Mouse (Mus musculus) testis, postnatal 10 days (tissue): Measurements from ENCODE around the gene Syt14.

ENCODE experiments used
- DNase-seq: peaks from one replicate; pipeline ENCODE4 v3.0.0; 2021; ENCODE audit warnings: low spot score

Syt14 gene

DNA sequence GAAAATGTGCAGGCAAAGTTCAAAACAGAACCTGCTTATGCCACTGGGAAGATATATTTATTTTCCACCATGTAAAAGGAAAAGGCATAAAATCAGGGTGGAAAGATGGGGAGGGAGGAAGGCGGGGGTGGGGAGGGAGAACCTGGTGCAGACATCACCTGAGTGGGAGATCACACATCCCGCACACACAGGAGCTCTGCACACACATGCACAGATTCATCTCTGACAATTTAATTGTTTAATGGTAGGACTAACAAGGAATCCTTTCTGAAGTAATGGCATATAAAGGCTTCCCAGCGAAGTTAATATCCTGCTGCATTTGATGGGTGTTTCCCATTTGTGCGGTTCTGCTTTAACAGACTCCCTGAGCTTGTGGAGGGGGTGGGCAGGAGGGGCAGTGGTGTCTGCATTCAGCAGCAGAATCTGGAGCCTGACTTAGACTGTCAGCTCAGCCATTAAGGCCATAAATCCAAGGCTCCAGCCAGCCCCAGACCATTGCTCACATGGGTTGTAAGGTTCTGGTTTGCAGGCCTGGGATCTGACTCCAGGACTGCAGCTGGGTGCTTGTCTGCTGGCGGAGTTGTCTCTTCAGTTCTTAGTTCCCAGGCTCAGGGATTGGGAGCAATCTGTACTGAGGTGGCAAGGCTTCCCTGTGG, 174.1 kb downstream of the Syt14 start:
- no peak for DNase-seq

DNA sequence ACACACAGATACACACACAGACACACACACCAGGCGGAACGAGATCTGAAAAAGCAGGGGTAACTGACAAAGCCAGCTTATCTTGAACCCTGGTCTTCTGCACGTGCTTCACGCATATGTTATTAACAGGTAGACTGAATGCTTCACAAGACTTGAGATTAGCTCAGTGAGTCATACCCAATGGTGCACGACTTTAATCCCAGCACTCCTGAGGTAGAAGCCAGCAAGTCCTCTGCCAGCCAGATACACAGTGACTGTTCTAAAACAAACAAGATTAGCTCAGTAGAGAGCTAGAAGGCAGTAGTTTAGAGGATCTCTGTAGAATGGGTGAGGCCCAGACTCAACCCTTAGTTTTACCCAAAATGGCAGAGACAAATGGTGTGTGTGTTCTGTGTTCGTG, 175.3 kb downstream of the Syt14 start:
- no peak for DNase-seq

GRCm38 (mm10) chr1:192857582-192857981, 178.0 kb downstream of the Syt14 start:
- no peak for DNase-seq

DNA sequence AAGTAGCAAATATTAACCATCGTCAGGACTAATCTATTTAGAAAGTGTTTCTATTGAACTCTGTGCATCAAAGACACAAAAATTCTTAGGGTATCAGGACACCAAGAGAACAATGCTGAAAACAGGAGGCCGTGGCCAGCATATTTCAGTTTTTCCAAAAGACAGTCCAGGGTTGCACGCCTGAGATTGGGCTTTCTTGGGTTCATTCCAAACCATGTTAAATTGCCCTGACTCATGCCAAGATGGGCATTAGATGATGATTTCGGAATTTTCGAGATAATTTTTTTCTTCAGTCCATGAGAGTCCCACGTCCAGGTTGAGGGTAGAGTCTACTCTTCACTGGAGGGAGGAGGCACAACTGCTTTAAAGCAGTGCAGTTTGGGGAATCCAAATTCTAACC, 178.6 kb downstream of the Syt14 start:
- DNase-seq, result no peak

DNA sequence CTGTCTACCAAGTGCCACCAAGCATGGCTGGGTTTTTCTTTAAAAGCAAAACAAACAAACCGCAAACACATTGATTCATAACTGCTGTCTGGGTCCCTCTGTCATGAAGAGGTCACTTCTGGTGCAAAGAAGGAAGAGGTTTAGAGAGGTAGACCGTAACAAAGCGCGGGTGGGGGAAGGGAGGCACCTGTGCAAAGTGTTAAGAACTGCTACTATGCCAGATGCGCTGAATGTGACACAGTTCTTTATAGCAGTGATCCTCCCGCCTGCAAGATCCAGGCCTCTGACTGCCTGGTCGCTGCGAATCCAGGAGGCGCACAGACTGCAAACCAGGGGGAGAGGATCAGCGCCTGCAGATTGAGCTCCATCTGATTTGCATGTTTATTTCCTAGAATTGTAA, 179.2 kb downstream of the Syt14 start:
- peak; percentile 49 for DNase-seq

GRCm38 (mm10) chr1:192855474-192856230, 179.9 kb downstream of the Syt14 start, which contains the start of gene Sertad4:
TSS of gene Sertad4 (minus strand) at chr1:192855756.
- peak; percentile 75 for DNase-seq

- DNase-seq, result peak; percentile 71
Observed at GRCm38 (mm10) chr1:192854819-192855271, 180.7 kb downstream of the Syt14 start.

DNA sequence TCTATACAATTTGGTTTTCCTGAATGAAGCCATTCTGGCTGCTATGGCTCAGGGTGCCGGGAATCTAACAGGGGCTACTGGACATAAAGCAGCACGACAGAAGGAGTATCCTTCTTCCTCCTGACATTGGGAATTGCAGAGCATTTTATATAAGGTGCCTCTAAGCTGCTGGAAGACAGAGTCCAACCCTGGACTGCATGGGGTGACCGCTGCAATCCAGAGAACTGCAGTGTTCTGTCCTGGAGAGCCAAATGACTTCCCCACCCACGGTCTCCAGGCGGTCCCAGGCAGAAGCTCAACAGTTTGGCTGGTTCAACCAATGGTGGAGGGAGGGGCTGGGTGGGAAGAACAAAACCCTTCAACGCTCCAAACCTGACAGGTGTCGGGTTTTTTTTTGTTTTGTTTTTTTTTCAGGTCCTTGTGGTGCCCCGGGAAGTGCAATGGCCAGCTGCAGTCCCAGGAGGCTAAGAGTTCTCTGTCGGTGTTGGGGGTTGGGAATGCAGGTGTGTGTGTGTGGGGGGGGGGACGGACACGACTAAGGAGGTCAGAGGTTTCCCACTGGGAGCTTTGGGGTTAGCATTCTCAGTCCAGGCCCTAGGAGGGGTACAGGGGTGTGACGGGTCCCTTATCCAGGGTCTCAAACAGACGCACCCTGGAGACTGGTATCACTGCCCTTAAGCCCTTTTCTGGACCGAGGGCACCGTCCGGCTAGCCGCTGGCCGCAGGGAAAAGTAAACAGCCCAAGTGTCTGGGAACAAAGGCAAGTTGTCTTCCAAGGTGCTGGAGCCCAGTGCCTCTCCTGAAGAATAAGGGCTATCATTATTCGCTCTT, 181.4 kb downstream of the Syt14 start:
- no peak for DNase-seq

DNA sequence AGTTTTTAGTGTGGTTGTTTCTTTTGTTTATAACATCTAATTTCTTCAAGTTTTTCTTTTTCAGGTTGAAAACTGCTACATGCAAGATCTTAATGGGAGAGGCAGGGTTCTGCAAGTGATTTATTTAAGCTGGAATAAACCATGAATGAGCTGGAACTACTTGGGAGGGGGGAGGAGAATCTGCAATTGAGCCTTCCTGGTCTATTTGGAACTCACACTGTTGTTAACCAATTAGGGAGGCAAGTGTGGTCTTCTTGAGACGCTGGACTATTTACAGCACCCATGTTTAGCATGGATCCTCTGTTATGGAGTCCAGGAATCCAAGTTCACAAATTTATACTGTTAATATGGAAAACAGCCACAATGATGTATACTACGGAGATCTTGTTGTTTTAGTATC, 182.1 kb downstream of the Syt14 start:
- no peak for DNase-seq

DNA sequence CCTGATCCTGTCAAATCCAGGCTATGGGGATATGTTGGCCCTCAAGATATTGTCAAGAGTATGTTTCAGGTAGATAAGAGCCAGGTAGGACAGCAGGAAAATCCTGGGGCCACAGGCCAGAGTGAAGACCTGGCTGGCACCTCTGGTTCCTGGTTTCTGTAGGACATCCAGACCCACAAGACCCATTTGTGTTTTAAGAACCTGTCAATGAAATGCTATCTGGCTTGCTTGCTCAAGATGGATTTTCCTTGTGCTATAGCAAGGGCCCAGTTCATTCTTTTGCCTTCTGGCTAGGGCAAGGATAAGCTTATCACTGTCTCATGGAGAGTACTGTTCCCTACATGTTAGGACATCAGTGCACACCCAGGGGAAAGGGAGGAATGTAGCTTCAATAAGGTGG, 183.5 kb downstream of the Syt14 start:
- no peak for DNase-seq

- DNase-seq, result no peak
Observed at GRCm38 (mm10) chr1:192851640-192852039, 183.9 kb downstream of the Syt14 start.

GRCm38 (mm10) chr1:192851126-192851525, 184.4 kb downstream of the Syt14 start:
- DNase-seq, result no peak

DNA sequence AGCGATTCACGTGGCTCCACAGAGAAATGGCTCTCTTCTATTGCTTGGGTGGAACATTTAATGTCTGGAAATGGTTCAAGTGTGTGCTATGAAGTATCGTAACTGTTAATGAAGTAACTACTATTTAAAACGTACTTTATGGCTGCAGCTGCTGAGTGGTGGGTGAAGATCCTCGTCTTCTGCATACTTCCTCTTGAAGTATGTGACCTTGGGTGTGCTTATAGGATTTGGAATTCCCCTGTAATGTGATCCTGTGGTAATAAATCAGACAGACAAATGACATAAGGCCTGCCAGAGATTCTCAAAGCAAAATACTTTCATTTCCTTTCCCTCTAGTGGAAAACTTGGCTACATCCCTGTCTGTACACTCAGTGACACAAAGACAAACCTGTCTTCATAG, 186.0 kb downstream of the Syt14 start:
- DNase-seq, result no peak

DNA sequence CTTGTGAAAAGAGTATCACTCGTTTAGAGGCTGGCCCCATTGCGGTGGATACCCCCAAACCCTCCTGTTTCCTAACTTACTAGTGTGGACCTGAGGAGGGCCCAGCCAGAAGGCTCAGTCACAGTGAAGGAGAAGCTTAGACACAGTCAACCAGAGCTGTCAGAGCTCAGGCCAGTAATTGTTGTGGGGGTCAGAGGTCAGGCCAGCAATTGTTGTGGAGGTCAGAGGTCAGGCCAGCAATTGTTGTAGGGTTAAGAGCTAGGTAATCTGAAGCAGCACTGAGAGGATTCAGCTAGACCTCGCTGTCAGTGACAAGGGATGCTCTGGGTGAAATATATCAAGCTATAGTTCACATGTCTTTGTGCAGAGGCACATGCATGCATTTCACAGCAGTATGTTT, 188.3 kb downstream of the Syt14 start:
- no peak for DNase-seq
